Mouse (Mus musculus) MEL (cell line): ENCODE results near the gene Polr3h.

ENCODE experiments used
- CTCF ChIP-seq, 3 experiments: IDR thresholded peaks in 2 of 3; conservative IDR thresholded peaks in 1 of 3; 2 replicates each; pipeline ENCODE4 v1.5.1; 2011 to 2012; ENCODE audit warnings: low read length in 3 of 3, low read depth in 2 of 3, mild to moderate bottlenecking in 2 of 3, improper control_type of control experiment in 1 of 3, inconsistent platforms in 1 of 3, mixed read lengths in 1 of 3, moderate library complexity in 1 of 3; ENCODE audit not compliant: control insufficient read depth in 1 of 3, insufficient read depth in 1 of 3, poor library complexity in 1 of 3, severe bottlenecking in 1 of 3
- MYB ChIP-seq: IDR thresholded peaks from 2 replicates; pipeline ENCODE4 v1.6.1; 2011; ENCODE audit warnings: mild to moderate bottlenecking, low read depth, low read length, improper control_type of control experiment
- USF1 ChIP-seq: IDR thresholded peaks from 2 replicates; pipeline ENCODE4 v1.6.1; 2014; ENCODE audit warnings: low read depth, mild to moderate bottlenecking, inconsistent platforms, low read length, improper control_type of control experiment, moderate library complexity

- TF ChIP-seq CTCF (IDR thresholded peaks at IDR 0.05 in 2 of 3, conservative IDR thresholded peaks at IDR 0.05 in 1 of 3; ENCODE audit: control insufficient read depth in 1 of 3, insufficient read depth in 1 of 3, low read depth in 2 of 3, low read length in 3 of 3, poor library complexity in 1 of 3, severe bottlenecking in 1 of 3) = no peak
- TF ChIP-seq MYB = no peak
- no peak for TF ChIP-seq USF1
These were observed 10.0 kb upstream of the Polr3h start for GRCm38 (mm10) chr15:81935869-81936637.
